Mouse (Mus musculus) forebrain, embryonic 14.5 days (tissue): Measurements from ENCODE around the gene Sephs2. TPM values are rescaled to one million over a fixed set of nuclear protein-coding genes. Genes with fewer than 3 reads are reported as not detected.

Experiments used
- ATAC-seq: fragments of 200-750 bp; cut with Nextera tagmentation; 2 replicates; pipeline ENCODE4 v1.8.0; 2017; ENCODE audit warnings: mild to moderate bottlenecking, moderate library complexity
- DNase-seq: peaks from one replicate; pipeline ENCODE4 v3.0.0-alpha.2; 2015; ENCODE audit warnings: low spot score
- H3K27ac ChIP-seq: fragments of 300-500 bp; sonication (generic); 2 replicates; pipeline ENCODE4 v1.5.1; 2014; ENCODE audit warnings: low read depth, mild to moderate bottlenecking, control low read depth, low read length, moderate library complexity
- H3K27me3 ChIP-seq: fragments of 300-500 bp; sonication (generic); replicated peaks from 2 replicates; pipeline ENCODE4 v1.6.1; 2014; ENCODE audit warnings: low read length, control low read depth, mixed read lengths; ENCODE audit not compliant: control insufficient read depth, insufficient read depth
- H3K36me3 ChIP-seq: fragments of 300-500 bp; sonication (generic); 2 replicates; pipeline ENCODE4 v1.6.1; 2014; ENCODE audit warnings: low read length, control low read depth; ENCODE audit not compliant: control insufficient read depth, insufficient read depth
- H3K4me1 ChIP-seq: fragments of 300-500 bp; sonication (generic); 2 replicates; pipeline ENCODE4 v1.6.1; 2014; ENCODE audit warnings: antibody characterized with exemption, low read length, control low read depth; ENCODE audit not compliant: control insufficient read depth, insufficient read depth
- H3K4me2 ChIP-seq: fragments of 300-500 bp; sonication (generic); 2 replicates; pipeline ENCODE4 v1.6.1; 2014; ENCODE audit warnings: mild to moderate bottlenecking, control low read depth, low read length
- H3K4me3 ChIP-seq: fragments of 300-500 bp; sonication (generic); 2 replicates; pipeline ENCODE4 v1.5.1; 2014; ENCODE audit warnings: low read depth, low read length, control low read depth
- H3K9ac ChIP-seq: fragments of 300-500 bp; sonication (generic); 2 replicates; pipeline ENCODE4 v1.6.1; 2014; ENCODE audit warnings: mild to moderate bottlenecking, low read length, control low read depth, moderate library complexity
- H3K9me3 ChIP-seq: fragments of 300-500 bp; sonication (generic); replicated peaks from 2 replicates; pipeline ENCODE4 v1.6.1; 2016; ENCODE audit warnings: low read length, control low read depth, mixed read lengths; ENCODE audit not compliant: control insufficient read depth
- WGBS: fragments of 180-500 bp; shearing (Covaris S2); extraction: QIAGEN DNeasy Blood & Tissue Kit; methylation state at CpG from one replicate; pipeline ENCODE4 v1.1.7; 2014; 5-methylcytosine and 5-hydroxymethylcytosine counted together
- polyA plus RNA-seq: library from polyadenylated mRNA; unstranded; fragments of >200 nt; fragmentation: Nextera tagmentation; extraction: Ambion mirVana; gene quantifications from 2 replicates; pipeline ENCODE4 v1.2.1, GENCODE M21; 2014

Sephs2 gene
- polyA plus RNA-seq, 1 experiment from 2014 or later = 59.4 TPM

DNA sequence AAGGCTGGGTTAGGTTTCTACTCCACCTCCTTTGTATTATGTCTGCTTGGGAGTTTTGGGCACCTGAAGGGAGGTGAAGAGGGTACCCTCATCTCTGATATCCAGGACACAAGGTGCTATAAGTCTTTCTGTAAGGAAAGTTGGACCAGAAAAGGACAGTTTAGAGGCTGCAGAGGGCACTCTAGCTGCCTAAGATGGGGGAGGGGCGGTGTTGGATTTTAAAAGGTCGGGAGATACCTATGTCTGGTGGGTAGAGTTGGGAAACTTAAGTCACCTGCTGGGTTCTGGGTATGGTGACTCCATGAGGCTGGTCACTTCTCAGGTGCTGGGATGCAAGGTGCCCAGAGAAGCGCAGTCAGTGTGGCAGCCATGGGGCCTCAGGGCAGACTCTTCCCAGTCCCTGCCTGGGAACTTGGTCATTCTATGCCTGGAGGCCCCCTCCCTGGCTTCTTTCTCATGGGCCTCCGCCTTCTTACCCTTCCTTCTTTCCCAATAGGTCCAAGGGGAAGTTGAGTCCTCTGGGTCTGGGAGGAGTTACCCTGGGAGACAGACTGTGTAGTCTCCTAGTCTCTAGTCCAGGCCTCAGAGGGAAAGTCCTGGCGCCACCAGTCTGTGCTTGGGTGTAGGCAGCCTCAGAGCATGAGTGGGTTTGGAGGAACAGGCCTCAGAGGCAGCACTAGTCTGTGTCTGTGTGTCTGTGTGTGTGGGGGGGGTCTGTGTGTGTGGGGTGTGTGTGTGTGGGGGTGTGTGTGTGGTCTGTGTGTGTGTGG, 23.1 kb upstream of the Sephs2 start:
- no peak overlapping the region for H3K4me2 ChIP-seq
- DNase-seq (no peak), ATAC-seq (no peak)
- H3K9ac ChIP-seq = no peak overlapping the region
- WGBS = 77% methylated on average over 5 of the region's 5 CpGs
- H3K36me3 ChIP-seq = no peaks in the 10 kb centered on the region
- H3K9me3 ChIP-seq = no peaks in the 10 kb centered on the region
- H3K27ac ChIP-seq = no peak overlapping the region
- H3K27me3 ChIP-seq = no peaks in the 10 kb centered on the region
- H3K4me3 ChIP-seq = no peak overlapping the region
- H3K4me1 ChIP-seq = no peaks in the 10 kb centered on the region

GRCm38 (mm10) chr7:127296098-127296497, 22.2 kb upstream of the Sephs2 start, which contains the start of gene Itgal:
Gene Itgal (plus strand): TSS chr7:127296260.
- H3K36me3 ChIP-seq = no peaks in the 10 kb centered on the region
- no peaks in the 10 kb centered on the region for H3K4me1 ChIP-seq
- no peak for DNase-seq
- no peaks in the 10 kb centered on the region for H3K9me3 ChIP-seq
- no peak for ATAC-seq
- H3K9ac ChIP-seq = no peak within 1 kb of the TSS
- H3K27me3 ChIP-seq = no peaks in the 10 kb centered on the region
- H3K4me3 ChIP-seq = no peak within 1 kb of the TSS
- 87% methylated on average over 11 of the region's 11 CpGs for WGBS
- no peak within 1 kb of the TSS for H3K4me2 ChIP-seq
- no peak within 1 kb of the TSS for H3K27ac ChIP-seq

DNA sequence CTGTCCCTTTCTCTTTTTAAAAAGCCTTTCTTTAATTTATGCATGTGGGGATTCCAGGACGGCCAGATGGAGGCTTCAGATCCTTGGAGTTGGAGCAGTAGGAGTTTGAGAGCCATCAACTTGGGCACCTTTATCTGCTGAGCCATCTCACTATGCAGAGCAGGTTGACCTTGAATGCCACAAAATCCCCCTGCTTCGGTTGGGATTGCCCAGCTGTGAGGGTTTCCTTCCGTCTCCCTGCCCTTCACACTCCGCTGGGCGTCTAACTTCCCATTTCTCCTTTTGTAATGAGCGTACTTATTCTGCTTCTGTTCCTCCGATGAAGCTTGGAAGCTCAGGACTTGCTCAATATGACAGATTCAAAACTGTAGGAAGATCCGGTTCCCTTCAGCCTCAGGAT, 16.3 kb upstream of the Sephs2 start:
- Histone ChIP-seq H3K4me2 (no peak overlapping the region), H3K9ac (no peak overlapping the region), H3K4me3 (no peak overlapping the region), H3K27me3 (no peaks in the 10 kb centered on the region), H3K9me3 (peaks cover 9% of the 10 kb centered on the region; the same call in 1 of the 2 replicates), H3K27ac (no peak overlapping the region), H3K4me1 (no peaks in the 10 kb centered on the region), H3K36me3 (no peaks in the 10 kb centered on the region)
- 57% methylated on average over 8 of the region's 8 CpGs for WGBS
- ATAC-seq (no peak), DNase-seq (no peak)

GRCm38 (mm10) chr7:127289306-127289705, 15.5 kb upstream of the Sephs2 start:
- no peaks in the 10 kb centered on the region for H3K27me3 ChIP-seq
- no peaks in the 10 kb centered on the region for H3K36me3 ChIP-seq
- 86% methylated on average over 2 of the region's 2 CpGs for WGBS
- H3K9ac ChIP-seq = no peak overlapping the region
- ATAC-seq (no peak), DNase-seq (no peak)
- H3K4me2 ChIP-seq = no peak overlapping the region
- H3K9me3 ChIP-seq = peaks cover 9% of the 10 kb centered on the region; the same call in 1 of the 2 replicates
- no peak overlapping the region for H3K27ac ChIP-seq
- no peak overlapping the region for H3K4me3 ChIP-seq
- no peaks in the 10 kb centered on the region for H3K4me1 ChIP-seq

DNA sequence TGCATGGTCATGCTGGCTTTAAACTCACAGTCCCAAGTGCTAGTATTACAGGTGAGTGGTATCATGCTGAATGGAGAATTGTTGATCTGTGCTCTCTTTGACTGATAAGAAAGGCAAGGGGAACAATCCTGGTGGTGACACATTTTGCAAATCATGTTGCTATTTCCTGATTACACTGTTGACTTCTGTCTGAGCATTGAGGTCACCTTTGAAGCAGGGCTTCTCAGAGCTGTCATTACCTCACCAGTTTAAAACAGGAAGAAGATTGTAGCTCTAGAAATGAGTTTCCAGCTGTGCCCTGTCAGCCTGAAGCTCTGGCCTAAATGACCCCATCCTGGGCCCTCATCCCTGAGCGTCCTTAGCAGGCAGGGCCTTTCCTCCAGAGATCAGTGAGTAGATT, 14.1 kb upstream of the Sephs2 start:
- DNase-seq (no peak), ATAC-seq (no peak)
- Histone ChIP-seq H3K4me3 (no peak overlapping the region), H3K27me3 (no peaks in the 10 kb centered on the region), H3K36me3 (no peaks in the 10 kb centered on the region), H3K9me3 (peaks cover 9% of the 10 kb centered on the region; the same call in 1 of the 2 replicates), H3K4me2 (no peak overlapping the region), H3K9ac (no peak overlapping the region), H3K4me1 (no peaks in the 10 kb centered on the region), H3K27ac (no peak overlapping the region)
- 58% methylated on average over 1 of the region's 1 CpGs for whole genome bisulfite sequencing

GRCm38 (mm10) chr7:127285154-127285553, 11.3 kb upstream of the Sephs2 start:
- H3K27ac ChIP-seq = no peak overlapping the region
- no peaks in the 10 kb centered on the region for H3K4me1 ChIP-seq
- H3K9ac ChIP-seq = no peak overlapping the region
- H3K36me3 ChIP-seq = no peaks in the 10 kb centered on the region
- H3K4me2 ChIP-seq = no peak overlapping the region
- ATAC-seq (no peak), DNase-seq (no peak)
- H3K27me3 ChIP-seq = no peaks in the 10 kb centered on the region
- no peak overlapping the region for H3K4me3 ChIP-seq
- 89% methylated on average over 6 of the region's 10 CpGs for WGBS
- H3K9me3 ChIP-seq = peaks cover 9% of the 10 kb centered on the region; the same call in 1 of the 2 replicates

DNA sequence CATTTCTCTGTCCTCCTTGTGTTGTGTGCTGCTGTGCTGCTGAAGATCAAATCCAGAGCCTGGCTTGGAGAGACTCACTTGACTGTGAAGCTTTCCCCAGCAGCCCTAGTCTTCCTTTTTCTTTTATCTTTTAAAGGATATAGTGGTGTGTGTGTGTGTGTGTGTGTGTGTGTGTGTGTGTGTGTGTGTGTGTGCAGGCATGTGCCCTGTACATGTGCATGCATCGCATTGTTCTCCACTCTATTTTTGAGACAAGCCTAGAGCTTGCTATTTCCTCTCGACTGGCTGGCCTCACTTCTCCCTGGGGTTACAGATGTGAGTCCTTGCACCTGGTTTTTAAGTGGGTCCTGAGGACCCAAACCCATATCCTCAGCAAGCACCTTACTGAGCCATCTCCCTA, 8.3 kb upstream of the Sephs2 start:
- Histone ChIP-seq H3K27me3 (no peaks in the 10 kb centered on the region), H3K9me3 (no peaks in the 10 kb centered on the region), H3K27ac (no peak overlapping the region), H3K36me3 (no peaks in the 10 kb centered on the region), H3K4me3 (no peak overlapping the region), H3K9ac (no peak overlapping the region), H3K4me1 (no peaks in the 10 kb centered on the region), H3K4me2 (no peak overlapping the region)
- no peak for DNase-seq
- no peak for ATAC-seq
- WGBS = 92% methylated on average over 2 of the region's 2 CpGs

DNA sequence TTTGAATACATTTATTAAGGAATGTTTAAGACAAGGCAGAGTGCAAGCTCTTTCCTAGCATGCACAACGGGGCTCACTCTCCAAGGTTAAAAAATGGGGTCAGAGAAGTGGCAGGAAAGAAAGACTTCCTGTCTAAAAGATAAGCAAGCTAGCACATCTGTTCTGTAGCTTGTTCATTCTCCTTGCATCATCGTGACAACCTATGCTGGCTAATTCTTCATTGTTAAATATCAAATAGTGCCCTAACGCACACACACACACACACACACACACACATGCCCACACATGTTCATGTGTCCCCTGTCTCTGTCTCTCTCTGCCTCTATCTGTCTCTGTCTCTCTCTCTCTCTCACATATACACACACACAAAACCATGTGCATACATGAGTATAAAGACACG, 7.3 kb upstream of the Sephs2 start:
- 80% methylated on average over 4 of the region's 4 CpGs for WGBS
- H3K4me1 ChIP-seq = no peaks in the 10 kb centered on the region
- no peak for ATAC-seq

DNA sequence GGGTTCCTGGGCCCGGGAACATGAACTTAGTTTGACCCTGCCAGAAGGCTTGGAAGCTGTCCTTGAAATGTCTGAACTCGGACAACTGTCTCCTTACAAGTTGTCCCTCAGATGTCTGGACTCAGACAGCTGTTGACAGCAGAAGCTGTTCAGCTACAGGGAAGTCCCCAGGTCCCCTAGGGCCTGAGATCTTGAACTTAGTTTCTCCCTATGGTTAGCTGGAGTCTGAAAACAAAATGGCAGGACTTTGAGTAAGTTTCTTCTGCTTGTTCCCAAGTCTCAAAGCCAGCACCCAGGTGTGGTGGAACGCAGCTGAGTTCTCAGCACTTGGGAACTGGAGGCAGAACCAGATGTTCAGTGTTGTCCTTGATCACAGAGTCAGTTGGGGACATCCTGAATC, 6.2 kb upstream of the Sephs2 start:
- Histone ChIP-seq H3K9me3 (no peaks in the 10 kb centered on the region), H3K9ac (no peak overlapping the region), H3K27me3 (no peaks in the 10 kb centered on the region), H3K36me3 (no peaks in the 10 kb centered on the region), H3K4me2 (no peak overlapping the region), H3K27ac (no peak overlapping the region), H3K4me3 (no peak overlapping the region), H3K4me1 (no peaks in the 10 kb centered on the region)
- no peak for DNase-seq
- WGBS = 86% methylated on average over 3 of the region's 3 CpGs
- ATAC-seq = no peak

More for the DNA sequence above, 7.3 kb upstream of the Sephs2 start:
- Histone ChIP-seq H3K36me3 (no peaks in the 10 kb centered on the region), H3K27me3 (no peaks in the 10 kb centered on the region), H3K27ac (no peak overlapping the region), H3K4me2 (no peak overlapping the region), H3K9me3 (no peaks in the 10 kb centered on the region), H3K4me3 (no peak overlapping the region), H3K9ac (no peak overlapping the region)
- no peak for DNase-seq
